Mouse (Mus musculus) embryonic facial prominence, embryonic 15.5 days (tissue): Measurements from ENCODE around the gene Lamb1. TPM values are rescaled to one million over a fixed set of nuclear protein-coding genes. Genes with fewer than 3 reads are reported as not detected.

Source experiments
- ATAC-seq: fragments of 200-750 bp; cut with Nextera tagmentation; 2 replicates; pipeline ENCODE4 v1.8.0; 2017; ENCODE audit warnings: low read depth, moderate TSS enrichment; ENCODE audit not compliant: insufficient number of reproducible peaks, low FRiP score, low TSS enrichment
- H3K27ac ChIP-seq: fragments of 300-500 bp; sonication (generic); replicated peaks from 2 replicates; pipeline ENCODE4 v1.5.1; 2015; ENCODE audit warnings: mild to moderate bottlenecking, inconsistent platforms
- H3K27me3 ChIP-seq: fragments of 300-500 bp; sonication (generic); 2 replicates; pipeline ENCODE4 v1.6.1; 2015; ENCODE audit warnings: inconsistent platforms
- H3K36me3 ChIP-seq: fragments of 300-500 bp; sonication (generic); 2 replicates; pipeline ENCODE4 v1.6.1; 2015; ENCODE audit warnings: mild to moderate bottlenecking, inconsistent platforms
- H3K4me1 ChIP-seq: fragments of 300-500 bp; sonication (generic); 2 replicates; pipeline ENCODE4 v1.6.1; 2015; ENCODE audit warnings: inconsistent platforms
- H3K4me2 ChIP-seq: fragments of 300-500 bp; sonication (generic); replicated peaks from 2 replicates; pipeline ENCODE4 v1.6.1; 2015; ENCODE audit warnings: mild to moderate bottlenecking, inconsistent platforms
- H3K4me3 ChIP-seq: fragments of 300-500 bp; sonication (generic); replicated peaks from 2 replicates; pipeline ENCODE4 v1.5.1; 2015; ENCODE audit warnings: mild to moderate bottlenecking, inconsistent platforms
- H3K9ac ChIP-seq: fragments of 300-500 bp; sonication (generic); 2 replicates; pipeline ENCODE4 v1.6.1; 2015; ENCODE audit warnings: inconsistent platforms
- H3K9me3 ChIP-seq: fragments of 300-500 bp; sonication (generic); replicated peaks from 2 replicates; pipeline ENCODE4 v1.6.1; 2016; ENCODE audit warnings: inconsistent platforms
- WGBS: fragments of 180-500 bp; shearing (Covaris S2); methylation state at CpG from one replicate; pipeline ENCODE4 v1.1.7; 2015; 5-methylcytosine and 5-hydroxymethylcytosine counted together
- polyA plus RNA-seq: library from polyadenylated mRNA; unstranded; fragments of >200 nt; fragmentation: Nextera tagmentation; extraction: Ambion mirVana; gene quantifications from 2 replicates; pipeline ENCODE4 v1.2.1, GENCODE M21; 2015

Gene Lamb1
- polyA plus RNA-seq, 1 experiment from 2014 or later, result 68.5 TPM

- Histone ChIP-seq H3K4me1 (no peaks in the 10 kb centered on the region; the same call in 1 of the 2 replicates), H3K9me3 (no peaks in the 10 kb centered on the region), H3K27ac (no peak overlapping the region), H3K9ac (no peak overlapping the region), H3K36me3 (no peaks in the 10 kb centered on the region), H3K4me2 (no peak overlapping the region), H3K4me3 (no peak overlapping the region), H3K27me3 (no peaks in the 10 kb centered on the region)
- no peak for ATAC-seq
- 63% methylated on average over 4 of the region's 4 CpGs for WGBS
These were observed 12.8 kb upstream of the Lamb1 start for GRCm38 (mm10) chr12:31252259-31252658.

GRCm38 (mm10) chr12:31254978-31255377 lies 10.1 kb upstream of the Lamb1 start:
- Histone ChIP-seq H3K9ac (no peak overlapping the region), H3K4me1 (no peaks in the 10 kb centered on the region; the same call in 1 of the 2 replicates), H3K27ac (no peak overlapping the region), H3K4me3 (no peak overlapping the region), H3K9me3 (no peaks in the 10 kb centered on the region), H3K36me3 (no peaks in the 10 kb centered on the region), H3K27me3 (no peaks in the 10 kb centered on the region), H3K4me2 (no peak overlapping the region)
- no peak for ATAC-seq
- WGBS, result 77% methylated on average over 8 of the region's 8 CpGs

- Histone ChIP-seq H3K27ac (no peak overlapping the region), H3K27me3 (no peaks in the 10 kb centered on the region), H3K9ac (no peak overlapping the region), H3K4me3 (no peak overlapping the region), H3K4me2 (no peak overlapping the region), H3K4me1 (no peaks in the 10 kb centered on the region; the same call in 1 of the 2 replicates), H3K9me3 (no peaks in the 10 kb centered on the region), H3K36me3 (no peaks in the 10 kb centered on the region)
- ATAC-seq, result no peak
- WGBS, result 67% methylated on average over 9 of the region's 9 CpGs
These were observed 8.7 kb upstream of the Lamb1 start for GRCm38 (mm10) chr12:31256121-31256903.

GRCm38 (mm10) chr12:31261882-31262281 lies 3.2 kb upstream of the Lamb1 start:
- no peak overlapping the region for H3K4me3 ChIP-seq
- H3K27me3 ChIP-seq, result no peaks in the 10 kb centered on the region
- H3K27ac ChIP-seq, result no peak overlapping the region
- no peak for ATAC-seq
- H3K9ac ChIP-seq, result no peak overlapping the region
- H3K4me1 ChIP-seq, result peaks cover 10% of the 10 kb centered on the region; the same call in 1 of the 2 replicates
- no peaks in the 10 kb centered on the region for H3K9me3 ChIP-seq
- H3K4me2 ChIP-seq, result no peak overlapping the region
- WGBS, result 90% methylated on average over 3 of the region's 3 CpGs
- H3K36me3 ChIP-seq, result no peaks in the 10 kb centered on the region

GRCm38 (mm10) chr12:31263921-31264320 lies 1.1 kb upstream of the Lamb1 start:
- peaks cover 25% of the 10 kb centered on the region for H3K4me1 ChIP-seq
- H3K9ac ChIP-seq, result no peak overlapping the region
- no peak overlapping the region for H3K4me2 ChIP-seq
- H3K9me3 ChIP-seq, result no peaks in the 10 kb centered on the region
- H3K36me3 ChIP-seq, result no peaks in the 10 kb centered on the region
- H3K4me3 ChIP-seq, result no peak overlapping the region
- no peaks in the 10 kb centered on the region for H3K27me3 ChIP-seq
- no peak overlapping the region for H3K27ac ChIP-seq
- WGBS, result 35% methylated on average over 7 of the region's 7 CpGs
- ATAC-seq, result no peak

GRCm38 (mm10) chr12:31265722-31266431 lies 843 bp downstream of the Lamb1 start:
- Histone ChIP-seq H3K4me3 (peak overlapping the region; percentile 68), H3K27me3 (no peaks in the 10 kb centered on the region), H3K9me3 (no peaks in the 10 kb centered on the region), H3K9ac (peak overlapping the region; percentile 59), H3K27ac (peak overlapping the region; percentile 83), H3K36me3 (peaks cover 17% of the 10 kb centered on the region), H3K4me1 (peaks cover 39% of the 10 kb centered on the region), H3K4me2 (peak overlapping the region; percentile 82)
- ATAC-seq, result no peak
- under 1% methylated on average over 50 of the region's 50 CpGs for WGBS

- H3K27ac ChIP-seq, result 0 out of 2 replicates have a peak overlapping the region, but pooled peaks have one; percentile 17
- peak overlapping the region; percentile 68 for H3K4me3 ChIP-seq
- H3K4me2 ChIP-seq, result peak overlapping the region; percentile 82
- 7% methylated on average over 15 of the region's 15 CpGs for WGBS
- ATAC-seq, result no peak
- peaks cover 47% of the 10 kb centered on the region for H3K4me1 ChIP-seq
- H3K27me3 ChIP-seq, result no peaks in the 10 kb centered on the region
- H3K9ac ChIP-seq, result peak overlapping the region; percentile 59; the same call in 1 of the 2 replicates
- no peaks in the 10 kb centered on the region for H3K9me3 ChIP-seq
- peaks cover 17% of the 10 kb centered on the region for H3K36me3 ChIP-seq
These were observed 1.7 kb downstream of the Lamb1 start for GRCm38 (mm10) chr12:31266686-31267085.

GRCm38 (mm10) chr12:31267363-31267762 lies 2.3 kb downstream of the Lamb1 start:
- H3K27me3 ChIP-seq, result no peaks in the 10 kb centered on the region
- H3K27ac ChIP-seq, result no peak overlapping the region
- ATAC-seq, result no peak
- H3K36me3 ChIP-seq, result peaks cover 17% of the 10 kb centered on the region
- H3K9ac ChIP-seq, result no peak overlapping the region
- 31% methylated on average over 4 of the region's 4 CpGs for WGBS
- H3K4me1 ChIP-seq, result peaks cover 53% of the 10 kb centered on the region
- peak overlapping the region; percentile 82 for H3K4me2 ChIP-seq
- no peaks in the 10 kb centered on the region for H3K9me3 ChIP-seq
- peak overlapping the region; percentile 68 for H3K4me3 ChIP-seq

- H3K4me1 ChIP-seq, result peaks cover 61% of the 10 kb centered on the region
- no peak for ATAC-seq
- peaks cover 22% of the 10 kb centered on the region for H3K36me3 ChIP-seq
- H3K9ac ChIP-seq, result no peak overlapping the region
- no peak overlapping the region for H3K27ac ChIP-seq
- H3K4me3 ChIP-seq, result 0 out of 2 replicates have a peak overlapping the region, but pooled peaks have one; percentile 7
- no peaks in the 10 kb centered on the region for H3K27me3 ChIP-seq
- 68% methylated on average over 3 of the region's 3 CpGs for WGBS
- no peaks in the 10 kb centered on the region for H3K9me3 ChIP-seq
- 0 out of 2 replicates have a peak overlapping the region, but pooled peaks have one; percentile 17 for H3K4me2 ChIP-seq
These were observed 3.3 kb downstream of the Lamb1 start for GRCm38 (mm10) chr12:31268315-31268714.

GRCm38 (mm10) chr12:31269020-31269597 lies 4.1 kb downstream of the Lamb1 start:
- WGBS, result 67% methylated on average over 12 of the region's 12 CpGs
- no peak for ATAC-seq
- Histone ChIP-seq H3K9me3 (no peaks in the 10 kb centered on the region), H3K9ac (no peak overlapping the region), H3K27me3 (no peaks in the 10 kb centered on the region), H3K4me3 (no peak overlapping the region), H3K4me2 (no peak overlapping the region), H3K4me1 (peaks cover 61% of the 10 kb centered on the region), H3K36me3 (peaks cover 30% of the 10 kb centered on the region), H3K27ac (no peak overlapping the region)

- Histone ChIP-seq H3K4me3 (no peak overlapping the region), H3K27ac (peak overlapping the region; percentile 39; the same call in 1 of the 2 replicates), H3K9ac (no peak overlapping the region), H3K36me3 (peaks cover 38% of the 10 kb centered on the region), H3K9me3 (no peaks in the 10 kb centered on the region), H3K27me3 (no peaks in the 10 kb centered on the region), H3K4me1 (peaks cover 67% of the 10 kb centered on the region), H3K4me2 (no peak overlapping the region)
- 85% methylated on average over 10 of the region's 10 CpGs for WGBS
- ATAC-seq, result no peak
These were observed 5.3 kb downstream of the Lamb1 start for GRCm38 (mm10) chr12:31270361-31270760.
